Mouse (Mus musculus) hindbrain, embryonic 14.5 days (tissue): ENCODE data around the gene Epb42. TPM values are rescaled to one million over a fixed set of nuclear protein-coding genes. Genes with fewer than 3 reads are reported as not detected.
A peak's percentile ranks its signal among the peaks of the same experiment; 100 is the strongest.
"Not testable (repeated sequence)": the region's sequence is repeated elsewhere in the genome, so short reads cannot be mapped to it uniquely, and the experiment has no call there.

Experiments used
- ATAC-seq: fragments of 200-750 bp; cut with Nextera tagmentation; 2 replicates; pipeline ENCODE4 v1.8.0; 2017; ENCODE audit warnings: moderate number of reproducible peaks, mild to moderate bottlenecking, moderate TSS enrichment, moderate library complexity; ENCODE audit not compliant: low FRiP score
- DNase-seq: peaks from one replicate; pipeline ENCODE4 v3.0.0-alpha.2; 2015; ENCODE audit warnings: low spot score
- H3K27ac ChIP-seq: fragments of 300-500 bp; sonication (generic); 2 replicates; pipeline ENCODE4 v1.5.1; 2014; ENCODE audit warnings: mild to moderate bottlenecking, moderate library complexity
- H3K27me3 ChIP-seq: fragments of 300-500 bp; sonication (generic); 2 replicates; pipeline ENCODE4 v1.6.1; 2014; ENCODE audit warnings: mild to moderate bottlenecking, low read length, mixed read lengths; ENCODE audit not compliant: control insufficient read depth, insufficient read depth
- H3K36me3 ChIP-seq: fragments of 300-500 bp; sonication (generic); replicated peaks from 2 replicates; pipeline ENCODE4 v1.6.1; 2014; ENCODE audit not compliant: control insufficient read depth, insufficient read depth
- H3K4me1 ChIP-seq: fragments of 300-500 bp; sonication (generic); replicated peaks from 2 replicates; pipeline ENCODE4 v1.6.1; 2014; ENCODE audit warnings: antibody characterized with exemption, low read length, mixed read lengths; ENCODE audit not compliant: control insufficient read depth, insufficient read depth
- H3K4me2 ChIP-seq: fragments of 300-500 bp; sonication (generic); replicated peaks from 2 replicates; pipeline ENCODE4 v1.6.1; 2014; ENCODE audit warnings: mild to moderate bottlenecking, moderate library complexity
- H3K4me3 ChIP-seq: fragments of 300-500 bp; sonication (generic); replicated peaks from 2 replicates; pipeline ENCODE4 v1.5.1; 2014; ENCODE audit warnings: mild to moderate bottlenecking, low read length
- H3K9ac ChIP-seq: fragments of 300-500 bp; sonication (generic); 2 replicates; pipeline ENCODE4 v1.6.1; 2014
- H3K9me3 ChIP-seq: fragments of 300-500 bp; sonication (generic); 2 replicates; pipeline ENCODE4 v1.6.1; 2016; ENCODE audit warnings: low read length; ENCODE audit not compliant: control insufficient read depth
- WGBS: fragments of 180-500 bp; shearing (Covaris S2); extraction: QIAGEN DNeasy Blood & Tissue Kit; methylation state at CpG from one replicate; pipeline ENCODE4 v1.1.7; 2014; 5-methylcytosine and 5-hydroxymethylcytosine counted together
- polyA plus RNA-seq: library from polyadenylated mRNA; unstranded; fragments of >200 nt; fragmentation: Nextera tagmentation; extraction: Ambion mirVana; gene quantifications from 2 replicates; pipeline ENCODE4 v1.2.1, GENCODE M21; 2014

Epb42 gene
- polyA plus RNA-seq, 1 experiment from 2014 or later: 1.1 TPM

DNA sequence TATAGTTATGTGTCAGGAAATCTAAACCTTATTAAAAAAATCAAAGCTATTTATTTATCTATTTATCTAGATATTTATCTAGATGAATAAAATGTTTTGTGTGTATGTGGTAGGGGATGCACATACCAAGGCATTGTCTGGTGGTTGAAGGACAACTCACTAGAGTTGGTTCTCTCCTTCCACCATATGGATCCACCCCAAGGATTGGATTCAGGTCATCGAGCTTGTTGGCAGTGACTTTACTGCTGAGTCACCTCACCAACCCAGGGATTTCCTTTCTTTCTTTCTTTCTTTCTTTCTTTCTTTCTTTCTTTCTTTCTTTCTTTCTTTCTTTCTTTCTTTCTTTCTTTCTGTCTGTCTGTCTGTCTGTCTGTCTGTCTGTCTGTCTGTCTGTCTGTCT is 40.3 kb downstream of the Epb42 start:
- DNase-seq, ATAC-seq, H3K4me1 ChIP-seq, H3K9ac ChIP-seq, H3K4me2 ChIP-seq, H3K27me3 ChIP-seq, H3K4me3 ChIP-seq, H3K27ac ChIP-seq, H3K9me3 ChIP-seq: not testable (repeated sequence)
- WGBS: 85% methylated on average over 1 of the region's 1 CpGs
- H3K36me3 ChIP-seq: peaks cover 16% of the 10 kb centered on the region; the same call in 1 of the 2 replicates

- ATAC-seq: no peak
- H3K9me3 ChIP-seq: no peaks in the 10 kb centered on the region
- H3K4me3 ChIP-seq: no peak overlapping the region
- WGBS: 77% methylated on average over 4 of the region's 4 CpGs
- H3K4me1 ChIP-seq: no peaks in the 10 kb centered on the region
- H3K27ac ChIP-seq: no peak overlapping the region
- no peak for DNase-seq
- H3K4me2 ChIP-seq: no peak overlapping the region
- no peaks in the 10 kb centered on the region for H3K27me3 ChIP-seq
- peaks cover 25% of the 10 kb centered on the region for H3K36me3 ChIP-seq
- no peak overlapping the region for H3K9ac ChIP-seq
These were observed 45.7 kb downstream of the Epb42 start for GRCm38 (mm10) chr2:120991196-120991595.

- H3K4me3 ChIP-seq: no peak overlapping the region
- no peaks in the 10 kb centered on the region for H3K9me3 ChIP-seq
- H3K36me3 ChIP-seq: peaks cover 28% of the 10 kb centered on the region
- no peaks in the 10 kb centered on the region for H3K4me1 ChIP-seq
- H3K9ac ChIP-seq: no peak overlapping the region
- DNase-seq: no peak
- no peak for ATAC-seq
- no peaks in the 10 kb centered on the region for H3K27me3 ChIP-seq
- no peak overlapping the region for H3K27ac ChIP-seq
- H3K4me2 ChIP-seq: no peak overlapping the region
- 88% methylated on average over 1 of the region's 1 CpGs for WGBS
These were observed 51.6 kb downstream of the Epb42 start for GRCm38 (mm10) chr2:120985241-120985640.

DNA sequence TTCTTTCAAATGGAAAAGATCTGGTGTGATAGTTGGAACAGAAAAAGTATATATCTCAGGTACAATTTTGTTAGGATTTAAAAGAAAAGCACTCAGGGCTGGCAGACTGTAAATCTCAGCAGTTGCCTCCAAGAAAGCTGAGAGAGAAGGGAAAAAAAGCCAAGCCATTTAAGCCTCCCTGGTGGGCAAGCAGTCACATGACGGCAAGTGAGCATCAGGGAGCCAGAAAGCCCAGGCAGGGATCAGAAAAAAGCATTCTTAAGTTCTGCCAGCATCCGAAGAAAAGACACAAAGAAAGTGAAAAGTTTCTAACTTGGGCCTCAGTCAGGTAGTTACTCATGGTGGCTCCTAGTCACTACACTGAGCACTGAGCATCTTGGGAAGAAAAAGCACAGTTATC is 53.3 kb downstream of the Epb42 start:
- Histone ChIP-seq H3K4me3 (no peak overlapping the region), H3K27me3 (no peaks in the 10 kb centered on the region), H3K36me3 (peaks cover 33% of the 10 kb centered on the region), H3K4me2 (no peak overlapping the region), H3K9me3 (no peaks in the 10 kb centered on the region), H3K27ac (no peak overlapping the region), H3K9ac (no peak overlapping the region), H3K4me1 (no peaks in the 10 kb centered on the region)
- no peak for ATAC-seq
- DNase-seq: no peak
- WGBS: 10% methylated on average over 2 of the region's 2 CpGs

DNA sequence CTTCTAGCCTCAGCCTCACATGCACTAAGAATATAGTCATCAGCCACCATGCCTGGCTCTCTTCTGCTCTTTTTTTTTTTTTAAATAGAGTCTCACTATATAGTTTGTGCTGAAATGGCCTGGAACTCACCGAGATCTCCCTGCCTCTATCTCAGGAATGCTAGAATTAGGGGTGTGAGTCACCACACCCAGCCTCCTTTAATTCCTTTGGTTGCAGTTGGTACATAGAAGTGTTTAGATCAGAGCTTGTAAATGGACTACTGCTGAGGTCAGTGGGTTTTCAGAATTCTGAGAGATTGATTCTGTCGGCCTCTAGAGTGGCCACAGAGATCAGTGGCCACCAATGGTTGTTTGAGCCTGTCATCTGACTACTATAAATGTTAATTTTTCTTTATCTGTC is 56.0 kb downstream of the Epb42 start:
- no peak overlapping the region for H3K4me3 ChIP-seq
- no peaks in the 10 kb centered on the region for H3K9me3 ChIP-seq
- no peak overlapping the region for H3K9ac ChIP-seq
- H3K4me1 ChIP-seq: 0 out of 2 replicates have a peak, but pooled peaks cover 6% of the 10 kb centered on the region
- no peak for DNase-seq
- no peak overlapping the region for H3K27ac ChIP-seq
- H3K4me2 ChIP-seq: no peak overlapping the region
- H3K36me3 ChIP-seq: peaks cover 21% of the 10 kb centered on the region
- H3K27me3 ChIP-seq: no peaks in the 10 kb centered on the region
- no peak for ATAC-seq
- WGBS: 69% methylated on average over 2 of the region's 2 CpGs

DNA sequence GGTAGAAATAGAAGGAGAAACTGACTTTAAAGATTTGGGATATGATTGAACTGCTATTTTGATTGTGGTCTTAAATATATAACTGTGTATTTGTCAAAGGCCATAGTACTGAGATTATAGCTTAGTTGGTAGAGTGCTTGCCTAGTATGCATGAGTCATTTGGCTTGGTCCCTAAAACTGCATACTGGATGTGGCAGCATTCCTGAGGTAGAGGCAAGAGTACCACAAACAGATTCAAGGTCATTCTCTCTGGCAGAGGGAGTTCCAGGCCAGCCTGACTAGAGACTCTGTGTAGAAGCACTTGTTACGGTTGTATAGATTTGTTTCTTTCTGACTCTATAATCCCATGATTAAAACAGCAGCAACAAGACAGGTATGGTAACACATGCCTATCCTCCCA is 57.1 kb downstream of the Epb42 start:
- Histone ChIP-seq H3K9ac (no peak overlapping the region), H3K4me2 (no peak overlapping the region), H3K9me3 (no peaks in the 10 kb centered on the region), H3K4me1 (0 out of 2 replicates have a peak, but pooled peaks cover 6% of the 10 kb centered on the region), H3K27ac (no peak overlapping the region), H3K36me3 (peaks cover 15% of the 10 kb centered on the region), H3K27me3 (no peaks in the 10 kb centered on the region), H3K4me3 (no peak overlapping the region)
- DNase-seq (no peak), ATAC-seq (no peak)
- 100% methylated on average over 1 of the region's 1 CpGs for WGBS

DNA sequence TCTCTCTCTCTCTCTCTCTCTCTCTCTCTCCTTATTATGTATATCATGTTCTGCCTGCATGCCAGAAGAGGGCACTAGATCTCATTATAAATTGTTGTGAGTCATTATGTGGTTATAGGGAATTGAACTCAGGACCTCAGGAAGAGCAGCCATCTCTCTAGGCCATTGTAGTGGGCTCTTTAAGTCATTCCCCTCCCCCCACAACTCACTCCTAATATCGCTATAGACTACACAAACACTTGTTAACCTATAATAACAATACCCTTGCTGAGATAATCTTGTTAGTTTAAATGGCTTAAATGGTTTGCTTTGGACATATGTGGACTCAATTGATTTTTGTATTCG is 58.2 kb downstream of the Epb42 start:
- no peak for DNase-seq
- Histone ChIP-seq H3K27ac (no peak overlapping the region), H3K9me3 (no peaks in the 10 kb centered on the region), H3K4me2 (no peak overlapping the region), H3K36me3 (peaks cover 15% of the 10 kb centered on the region; the same call in 1 of the 2 replicates), H3K4me1 (0 out of 2 replicates have a peak, but pooled peaks cover 6% of the 10 kb centered on the region), H3K4me3 (no peak overlapping the region), H3K9ac (no peak overlapping the region), H3K27me3 (no peaks in the 10 kb centered on the region)
- ATAC-seq: no peak
- 38% methylated on average over 2 of the region's 2 CpGs for WGBS

DNA sequence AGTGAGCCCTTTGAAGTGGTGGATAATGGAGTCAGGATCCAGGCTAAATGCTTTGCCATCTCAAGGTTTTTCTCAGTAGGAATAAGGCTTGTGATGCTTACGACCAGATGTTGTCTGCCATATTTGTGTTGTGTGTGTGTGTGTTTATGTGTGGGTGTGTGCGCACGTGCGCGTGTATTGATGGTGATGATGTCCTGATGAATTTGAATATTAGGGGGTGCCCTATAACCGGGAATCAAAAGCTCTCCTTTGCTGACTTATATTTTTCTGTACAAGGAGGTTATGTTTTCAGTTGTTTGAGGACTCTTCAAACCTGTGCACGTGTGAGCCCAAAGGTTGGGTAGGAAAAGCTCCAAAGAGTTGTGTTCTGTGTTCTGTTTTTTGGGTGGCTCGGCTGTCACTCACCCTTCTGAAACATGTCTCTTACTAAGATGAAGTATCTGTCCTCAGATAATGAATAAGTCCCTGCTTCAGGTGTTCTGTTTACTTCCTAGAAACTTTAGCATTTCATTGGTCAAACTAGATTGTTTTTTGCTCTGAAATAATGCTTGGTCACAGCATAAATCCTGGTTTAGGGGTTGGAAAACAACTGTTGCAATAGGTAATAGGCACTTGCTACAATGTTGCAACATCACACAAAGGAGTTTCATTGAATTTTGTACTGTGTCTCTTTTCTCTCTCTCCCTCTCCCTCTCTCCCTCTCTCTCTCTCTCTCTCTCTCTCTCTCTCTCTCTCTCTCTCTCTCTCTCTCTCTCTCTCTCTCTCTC is 58.8 kb downstream of the Epb42 start:
- H3K27me3 ChIP-seq: no peaks in the 10 kb centered on the region
- peak; percentile 24; the same call in 1 of the 2 replicates for ATAC-seq
- peak overlapping the region; percentile 82 for H3K27ac ChIP-seq
- peak; percentile 25 for DNase-seq
- H3K9me3 ChIP-seq: no peaks in the 10 kb centered on the region
- 75% methylated on average over 8 of the region's 8 CpGs for WGBS
- H3K4me1 ChIP-seq: 0 out of 2 replicates have a peak, but pooled peaks cover 6% of the 10 kb centered on the region
- H3K9ac ChIP-seq: peak overlapping the region; percentile 83
- peak overlapping the region; percentile 50 for H3K4me3 ChIP-seq
- H3K4me2 ChIP-seq: peak overlapping the region; percentile 66
- H3K36me3 ChIP-seq: peaks cover 15% of the 10 kb centered on the region; the same call in 1 of the 2 replicates

GRCm38 (mm10) chr2:120976990-120977925 is 59.6 kb downstream of the Epb42 start, which contains the start of gene Tmem62:
Gene Tmem62, plus strand, starts transcription at chr2:120977017.
- H3K4me1 ChIP-seq: 0 out of 2 replicates have a peak, but pooled peaks cover 6% of the 10 kb centered on the region
- DNase-seq (peak; percentile 51), ATAC-seq (peak; percentile 73)
- under 1% methylated on average over 66 of the region's 71 CpGs for WGBS
- peak within 1 kb of the TSS; percentile 83 for H3K9ac ChIP-seq
- H3K4me3 ChIP-seq: peak within 1 kb of the TSS; percentile 50
- H3K9me3 ChIP-seq: no peaks in the 10 kb centered on the region
- peaks cover 15% of the 10 kb centered on the region; the same call in 1 of the 2 replicates for H3K36me3 ChIP-seq
- peak within 1 kb of the TSS; percentile 82 for H3K27ac ChIP-seq
- H3K27me3 ChIP-seq: no peaks in the 10 kb centered on the region
- H3K4me2 ChIP-seq: peak within 1 kb of the TSS; percentile 66
